Mouse (Mus musculus): ENCODE results near the gene Zbtb20.

The Zbtb20 gene

DNA sequence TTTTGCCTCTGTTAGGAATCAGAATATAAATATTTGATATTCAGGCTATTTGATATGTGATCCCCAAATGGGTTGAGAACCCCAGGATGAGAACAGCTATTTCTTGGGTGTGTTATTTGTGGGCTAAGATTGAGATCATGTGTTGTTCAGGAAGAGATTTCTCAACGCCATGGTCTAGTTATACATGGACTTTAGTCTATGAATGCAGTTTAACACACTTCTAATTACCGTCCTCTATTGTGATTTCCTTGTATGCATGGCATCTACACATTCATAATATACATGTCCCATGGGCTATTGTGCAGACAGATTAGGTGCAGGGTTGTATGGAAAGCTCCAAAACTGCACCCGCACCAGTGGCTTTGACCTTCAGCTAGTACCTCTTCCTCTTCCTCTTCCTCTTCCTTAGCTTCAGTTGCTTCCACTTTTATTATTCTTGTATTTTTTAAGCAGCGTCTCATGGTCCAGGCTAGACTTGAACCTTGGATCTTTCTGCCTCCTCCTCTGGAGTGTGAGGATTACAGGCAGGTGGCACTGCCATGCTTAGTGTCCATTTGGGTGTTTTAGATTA is 711.3 kb downstream of the Zbtb20 start:
- no peak for DNase-seq (ENCODE audit: low read depth in 1 of 2, low spot score in 2 of 2)

GRCm38 (mm10) chr16:43590704-43591493 is 715.2 kb downstream of the Zbtb20 start:
- no peak for DNase-seq (ENCODE audit: low read depth in 1 of 2, low spot score in 2 of 2)

DNA sequence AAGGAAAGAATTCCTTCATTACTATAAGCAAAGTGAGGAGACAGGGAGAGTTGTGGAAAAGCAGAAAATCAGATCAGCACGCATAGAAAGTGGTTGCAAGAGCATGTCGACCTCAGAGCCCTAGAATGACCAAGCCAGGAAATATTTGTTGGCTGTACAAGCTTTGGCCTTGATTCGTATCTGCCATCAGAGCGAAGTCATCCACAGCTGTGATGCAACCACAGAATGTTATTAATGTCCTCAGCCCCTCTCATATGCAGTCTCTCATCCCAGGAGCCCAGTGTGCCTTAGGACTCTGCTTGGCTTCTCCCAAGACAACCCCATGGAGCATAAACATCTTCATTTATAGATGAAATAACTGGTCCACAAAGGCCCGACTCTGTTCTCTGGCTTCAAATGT is 716.4 kb downstream of the Zbtb20 start:
- DNase-seq (ENCODE audit: low read depth in 1 of 2, low spot score in 2 of 2), result no peak

- no peak for DNase-seq (ENCODE audit: low read depth in 1 of 2, low spot score in 2 of 2)
Observed at GRCm38 (mm10) chr16:43592801-43593200, 717.1 kb downstream of the Zbtb20 start.

- DNase-seq (ENCODE audit: low read depth in 1 of 2, low spot score in 2 of 2), result no peak
Observed at GRCm38 (mm10) chr16:43597375-43598060, 721.8 kb downstream of the Zbtb20 start.

GRCm38 (mm10) chr16:43599707-43600106 is 724.0 kb downstream of the Zbtb20 start:
- no peak for DNase-seq (ENCODE audit: low read depth in 1 of 2, low spot score in 2 of 2)

- no peak for DNase-seq (ENCODE audit: low read depth in 1 of 2, low spot score in 2 of 2)
Observed at GRCm38 (mm10) chr16:43602573-43602972, 726.9 kb downstream of the Zbtb20 start.

DNA sequence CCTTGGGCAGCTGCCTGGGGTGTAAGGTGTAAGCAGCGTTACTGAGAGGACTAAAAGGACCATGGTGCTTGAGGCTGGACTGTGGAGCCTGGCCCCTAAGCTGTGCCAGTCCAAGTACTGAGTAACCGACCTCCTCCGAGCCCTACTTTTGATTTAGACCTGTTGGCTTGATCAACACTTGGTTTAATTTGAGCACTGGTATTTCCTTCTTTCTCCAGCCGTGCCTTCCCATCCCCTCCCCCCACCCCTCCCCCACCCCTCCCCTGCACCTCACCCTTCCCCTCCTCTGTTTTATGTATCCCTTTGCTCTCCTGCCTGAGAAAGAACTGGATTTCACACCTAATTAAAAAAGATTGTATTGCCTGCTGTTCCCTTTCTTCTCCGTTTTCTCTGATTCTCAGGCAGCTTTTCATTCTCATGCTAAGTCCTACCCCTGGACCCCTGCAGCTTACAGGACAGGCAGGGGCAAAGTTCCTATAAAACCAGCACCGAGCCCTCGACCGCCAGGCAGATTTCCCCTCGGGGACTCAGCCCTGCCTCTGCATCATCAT is 728.0 kb downstream of the Zbtb20 start:
- DNase-seq (ENCODE audit: low read depth in 1 of 2, low spot score in 2 of 2), result no peak

GRCm38 (mm10) chr16:43604399-43605013 is 728.8 kb downstream of the Zbtb20 start:
- no peak for DNase-seq (ENCODE audit: low read depth in 1 of 2, low spot score in 2 of 2)

GRCm38 (mm10) chr16:43607086-43607485 is 731.4 kb downstream of the Zbtb20 start:
- DNase-seq (ENCODE audit: low read depth in 1 of 2, low spot score in 2 of 2), result no peak

- DNase-seq (ENCODE audit: low read depth in 1 of 2, low spot score in 2 of 2), result no peak
Observed at GRCm38 (mm10) chr16:43608066-43608465, 732.4 kb downstream of the Zbtb20 start.

DNA sequence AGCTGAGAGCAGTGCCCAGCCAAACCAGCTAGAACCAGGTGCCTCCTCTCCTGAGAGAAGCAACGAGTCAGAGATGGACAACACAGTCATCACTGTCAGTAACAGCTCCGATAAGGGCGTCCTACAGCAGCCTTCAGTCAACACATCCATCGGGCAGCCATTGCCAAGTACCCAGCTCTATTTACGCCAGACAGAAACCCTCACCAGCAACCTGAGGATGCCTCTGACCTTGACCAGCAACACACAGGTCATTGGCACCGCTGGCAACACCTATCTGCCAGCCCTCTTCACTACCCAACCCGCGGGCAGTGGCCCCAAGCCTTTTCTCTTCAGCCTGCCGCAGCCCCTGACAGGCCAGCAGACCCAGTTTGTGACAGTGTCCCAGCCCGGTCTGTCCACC is 734.7 kb downstream of the Zbtb20 start:
- DNase-seq (ENCODE audit: low read depth in 1 of 2, low spot score in 2 of 2), result no peak

GRCm38 (mm10) chr16:43616348-43616747 is 740.7 kb downstream of the Zbtb20 start:
- no peak for DNase-seq (ENCODE audit: low read depth in 1 of 2, low spot score in 2 of 2)

DNA sequence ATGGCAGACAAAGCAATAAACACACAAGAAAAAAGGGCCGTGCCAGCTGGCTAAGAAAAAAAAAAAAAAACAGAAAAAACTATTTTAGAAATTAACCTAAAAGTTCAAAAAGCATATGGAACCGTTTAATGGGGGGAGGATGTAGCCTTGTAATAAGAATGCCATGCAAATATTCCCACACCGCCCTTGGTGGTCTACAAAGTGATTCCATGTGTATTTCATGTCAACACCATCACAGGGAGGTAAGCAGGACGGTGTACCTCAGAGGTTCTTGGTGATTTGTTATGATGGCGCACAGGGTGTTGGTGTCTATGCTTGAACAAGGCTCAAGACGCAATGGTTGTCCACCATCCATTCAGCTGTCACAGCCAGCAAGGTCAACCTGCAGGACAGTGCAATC is 741.7 kb downstream of the Zbtb20 start:
- DNase-seq (ENCODE audit: low read depth in 1 of 2, low spot score in 2 of 2), result no peak

GRCm38 (mm10) chr16:43618286-43618685 is 742.6 kb downstream of the Zbtb20 start:
- no peak for DNase-seq (ENCODE audit: low read depth in 1 of 2, low spot score in 2 of 2)

DNA sequence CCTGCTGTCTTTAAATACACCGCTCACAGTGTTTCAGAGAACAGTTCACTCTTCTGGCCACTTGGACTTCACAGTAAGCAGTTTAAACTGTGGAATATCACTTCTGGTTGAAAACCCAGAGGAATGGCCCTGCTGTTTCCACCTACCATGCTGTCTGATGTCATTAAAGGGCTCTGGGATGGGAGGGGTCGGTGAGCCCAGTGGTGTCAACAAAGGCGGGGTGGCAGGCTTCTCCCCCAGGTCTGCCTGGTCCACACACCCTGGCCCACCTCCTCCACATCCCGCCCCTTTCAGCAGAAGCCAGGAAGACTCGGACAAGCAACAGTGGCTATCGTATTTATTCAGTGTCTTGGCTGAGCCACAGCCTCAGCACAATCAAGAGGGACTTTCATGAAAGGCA is 743.6 kb downstream of the Zbtb20 start:
- no peak for DNase-seq (ENCODE audit: low read depth in 1 of 2, low spot score in 2 of 2)

DNA sequence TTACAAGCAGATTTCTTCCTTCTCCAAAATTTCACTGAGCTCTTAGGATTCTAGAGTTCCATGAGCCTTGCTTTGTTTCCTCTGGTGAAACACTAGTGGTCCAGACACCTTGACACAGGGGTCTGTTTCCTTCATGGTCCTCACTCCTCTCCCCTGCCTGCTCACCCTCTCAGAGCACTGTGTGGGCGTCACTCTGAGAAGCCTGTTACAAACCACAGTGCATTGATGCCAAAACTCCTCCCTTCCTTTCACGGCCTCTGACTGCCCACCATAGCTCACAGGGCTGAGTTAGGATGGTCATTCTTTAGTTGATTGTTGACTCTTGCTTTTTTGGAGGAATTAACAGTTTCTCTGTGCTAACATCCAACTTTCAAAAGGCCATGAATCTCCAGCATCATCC is 744.7 kb downstream of the Zbtb20 start:
- DNase-seq (ENCODE audit: low read depth in 1 of 2, low spot score in 2 of 2), result no peak

DNA sequence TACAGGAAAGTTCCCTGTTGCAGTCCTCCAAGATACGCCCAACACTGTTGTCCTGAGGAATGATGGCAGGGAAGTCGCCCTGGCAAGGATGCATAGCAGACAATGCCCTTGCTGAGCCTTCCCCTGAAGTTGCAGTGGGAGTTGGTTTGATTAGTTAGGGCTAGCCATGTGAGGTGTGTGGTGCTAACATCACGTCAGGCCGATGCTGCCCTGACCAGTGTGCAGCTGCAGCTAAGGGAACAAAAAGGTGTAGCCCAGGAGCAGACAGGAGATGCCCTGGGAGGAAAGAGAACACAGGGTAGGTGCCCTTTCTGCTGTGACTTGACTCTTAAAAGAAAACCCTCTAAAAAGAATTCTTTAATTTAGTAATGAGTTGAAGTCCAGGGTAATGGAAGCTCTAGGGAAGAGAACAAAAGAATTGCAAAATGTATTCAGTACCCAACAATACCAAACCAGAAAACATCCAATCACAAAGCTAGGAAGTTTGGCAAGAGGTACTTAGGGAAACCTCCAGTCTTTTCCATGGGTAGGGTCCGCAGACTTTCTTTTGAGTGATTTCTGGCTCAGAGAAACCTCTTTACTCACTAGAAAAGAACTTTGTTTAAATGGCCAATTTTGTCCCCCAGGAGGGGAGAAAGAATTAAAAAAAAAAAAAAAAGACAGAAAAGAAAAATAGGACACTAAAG is 747.8 kb downstream of the Zbtb20 start:
- no peak for DNase-seq (ENCODE audit: low read depth in 1 of 2, low spot score in 2 of 2)

DNA sequence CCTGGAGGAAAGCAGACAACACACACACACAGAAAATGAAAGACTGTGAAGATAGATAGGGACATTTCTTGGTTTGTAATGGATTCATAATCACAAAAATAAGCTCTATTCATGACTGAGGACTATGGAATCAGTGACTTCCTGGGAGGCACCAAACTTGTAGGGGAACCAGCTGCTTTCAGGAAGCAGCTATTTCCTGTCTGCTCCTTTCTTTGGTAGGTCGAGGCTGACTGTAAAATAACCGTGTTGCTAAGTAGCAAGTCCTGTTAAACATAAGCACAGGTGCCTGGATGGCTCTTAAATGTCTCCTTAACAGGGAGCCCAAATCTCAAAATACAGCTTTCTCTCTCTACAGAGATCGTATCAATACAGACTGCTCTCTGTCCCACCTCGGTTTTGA is 749.2 kb downstream of the Zbtb20 start:
- no peak for DNase-seq (ENCODE audit: low read depth in 1 of 2, low spot score in 2 of 2)

GRCm38 (mm10) chr16:43625289-43625688 is 749.6 kb downstream of the Zbtb20 start:
- DNase-seq (ENCODE audit: low read depth in 1 of 2, low spot score in 2 of 2), result no peak

GRCm38 (mm10) chr16:43625956-43626355 is 750.3 kb downstream of the Zbtb20 start:
- DNase-seq (ENCODE audit: low read depth in 1 of 2, low spot score in 2 of 2), result no peak

Data from monocyte, adult 2 months (primary cell).